Mouse (Mus musculus): ENCODE measurements around the gene Impdh2. TPM values are rescaled to one million over a fixed set of nuclear protein-coding genes. Genes with fewer than 3 reads are reported as not detected.
A peak's percentile ranks its signal among the peaks of the same experiment; 100 is the strongest.

The Impdh2 gene
- 87.2 and 93.2 TPM in 2 replicates for total RNA-seq (2015)
- total RNA-seq (2017), result 118 and 119 TPM in 2 replicates

DNA sequence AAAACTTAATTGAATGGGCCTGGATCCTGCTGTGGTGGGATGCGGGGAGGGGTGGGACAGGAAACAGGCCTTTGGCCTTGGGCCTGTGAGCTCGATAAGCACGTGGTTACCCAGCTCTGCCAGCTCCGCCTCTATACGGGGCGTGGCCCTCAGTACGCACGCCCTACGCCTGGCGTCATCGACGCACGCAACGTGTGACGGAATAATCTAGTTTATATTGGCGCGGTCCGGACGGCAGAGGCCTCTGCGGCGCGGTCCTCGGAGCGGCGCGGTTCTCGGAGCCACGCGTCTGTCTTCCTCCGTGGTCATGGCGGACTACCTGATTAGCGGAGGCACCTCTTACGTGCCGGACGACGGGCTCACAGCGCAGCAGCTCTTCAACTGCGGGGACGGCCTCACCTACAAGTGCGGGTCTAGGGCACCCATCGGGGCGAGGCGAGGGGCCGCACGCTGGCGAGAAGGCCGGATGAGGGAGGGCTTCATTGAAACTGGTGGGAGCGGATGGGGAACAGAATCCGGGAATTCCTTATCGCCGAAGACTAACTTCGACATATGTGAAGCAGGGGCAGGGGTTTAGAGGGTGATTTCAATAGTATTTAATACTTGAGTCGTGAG, at the start of gene Impdh2:
Impdh2 (plus strand) TSS at position 60 of the 615 bp plus-strand sequence.
- peak; percentile 99 for ATAC-seq (ENCODE audit: poor library complexity, severe bottlenecking)

GRCm38 (mm10) chr9:108516380-108517251, 43.5 kb upstream of the Impdh2 start, which contains the start of gene Qrich1:
Gene Qrich1, plus strand, starts transcription at chr9:108516806.
- peak; percentile 94 for ATAC-seq (ENCODE audit: poor library complexity, severe bottlenecking)

GRCm38 (mm10) chr9:108517253-108517930, 42.7 kb upstream of the Impdh2 start:
- peak; percentile 44 for ATAC-seq (ENCODE audit: poor library complexity, severe bottlenecking)

DNA sequence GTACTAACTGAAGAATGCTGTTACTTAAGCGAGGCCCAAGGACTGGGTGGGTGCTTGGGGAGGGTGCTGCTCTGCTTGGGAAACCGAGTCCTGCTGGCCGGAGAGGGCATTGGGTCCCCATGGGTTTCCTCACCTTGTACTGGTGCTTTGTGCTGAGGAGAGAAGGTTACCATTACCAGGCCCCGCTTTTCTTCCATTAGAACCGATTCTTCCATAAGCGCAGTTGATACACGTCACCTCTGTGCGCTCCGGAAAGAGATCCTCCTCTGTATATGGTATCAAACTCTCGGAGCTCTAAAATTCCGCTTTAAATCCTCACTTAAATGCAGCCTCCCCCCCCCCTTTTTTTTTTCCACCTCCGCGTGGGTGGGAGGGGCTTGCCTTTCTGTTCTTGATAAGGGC, 42.2 kb upstream of the Impdh2 start:
- no peak; the same call in 1 of the 2 replicates for ATAC-seq (ENCODE audit: poor library complexity, severe bottlenecking)

- no peak for ATAC-seq (ENCODE audit: poor library complexity, severe bottlenecking)
Observed at GRCm38 (mm10) chr9:108521604-108522003, 38.5 kb upstream of the Impdh2 start.

DNA sequence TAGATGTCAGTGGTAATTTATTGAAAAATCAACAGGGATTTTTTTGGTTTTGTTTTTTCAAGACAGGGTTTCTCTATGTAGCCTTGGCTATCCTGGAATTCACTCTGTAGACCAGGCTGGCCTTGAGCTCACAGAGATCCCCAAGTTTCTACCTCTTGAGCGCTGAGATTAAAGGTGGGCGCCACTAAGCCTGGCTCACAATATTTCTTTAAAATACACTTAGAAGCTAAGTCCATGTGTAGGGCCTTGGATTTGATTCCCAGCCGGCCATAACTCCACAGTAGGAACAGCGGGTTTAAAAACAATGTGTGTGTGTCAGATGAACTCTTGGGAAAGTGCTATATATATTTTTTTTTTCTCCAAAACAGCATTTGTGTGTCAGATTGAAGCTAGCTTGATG, 36.7 kb upstream of the Impdh2 start:
- ATAC-seq (ENCODE audit: poor library complexity, severe bottlenecking), result no peak

- no peak for ATAC-seq (ENCODE audit: poor library complexity, severe bottlenecking)
Observed at GRCm38 (mm10) chr9:108525400-108525799, 34.7 kb upstream of the Impdh2 start.

GRCm38 (mm10) chr9:108530954-108531353, 29.1 kb upstream of the Impdh2 start:
- no peak for ATAC-seq (ENCODE audit: poor library complexity, severe bottlenecking)

DNA sequence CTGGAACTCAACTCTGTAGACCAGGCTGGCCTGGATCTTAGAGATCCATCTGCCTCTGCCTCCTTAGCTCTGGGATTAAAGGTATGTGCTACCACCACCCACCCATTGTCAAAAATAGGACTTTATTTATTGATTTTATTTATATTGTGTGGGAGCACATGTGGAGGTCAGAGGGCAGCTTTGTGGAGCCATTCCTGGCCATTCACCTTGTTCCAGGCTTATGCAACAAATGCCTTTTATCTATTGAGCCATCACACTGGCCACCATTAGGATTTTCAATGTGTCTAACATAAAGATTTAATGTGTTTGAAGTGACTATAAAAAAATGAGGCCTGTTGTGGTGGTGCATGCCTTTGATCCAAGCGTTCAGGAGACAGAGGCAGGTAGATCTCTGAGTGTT, 28.6 kb upstream of the Impdh2 start:
- ATAC-seq (ENCODE audit: poor library complexity, severe bottlenecking), result no peak

- no peak for ATAC-seq (ENCODE audit: poor library complexity, severe bottlenecking)
Observed at GRCm38 (mm10) chr9:108540846-108541245, 19.2 kb upstream of the Impdh2 start.

GRCm38 (mm10) chr9:108545986-108546385, 14.1 kb upstream of the Impdh2 start:
- ATAC-seq (ENCODE audit: poor library complexity, severe bottlenecking), result no peak

- ATAC-seq (ENCODE audit: poor library complexity, severe bottlenecking), result no peak
Observed at GRCm38 (mm10) chr9:108546875-108547274, 13.2 kb upstream of the Impdh2 start.

GRCm38 (mm10) chr9:108559169-108559568, 917 bp upstream of the Impdh2 start:
- no peak for ATAC-seq (ENCODE audit: poor library complexity, severe bottlenecking)

- no peak for ATAC-seq (ENCODE audit: poor library complexity, severe bottlenecking)
Observed at GRCm38 (mm10) chr9:108563671-108564070, 3.6 kb downstream of the Impdh2 start.

DNA sequence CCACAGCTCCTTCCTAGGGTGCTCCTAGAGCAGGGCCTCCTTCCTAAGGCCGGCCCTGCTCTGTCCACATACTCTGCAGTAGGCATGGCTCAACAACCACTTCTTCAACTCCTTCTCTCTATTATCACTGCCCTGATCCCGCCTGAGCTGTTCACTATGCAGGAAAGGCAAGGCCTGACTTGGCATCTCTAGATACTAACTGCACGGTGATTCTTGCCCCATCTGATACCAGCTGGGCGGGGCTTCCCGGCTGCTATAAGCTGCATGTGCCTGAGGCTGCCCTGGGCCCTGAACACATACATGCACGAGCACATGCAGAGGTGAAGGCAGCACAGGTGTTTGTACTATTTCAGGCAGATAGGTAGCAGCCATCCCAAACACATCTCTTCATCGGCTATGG, 4.0 kb downstream of the Impdh2 start:
- ATAC-seq (ENCODE audit: poor library complexity, severe bottlenecking), result no peak

DNA sequence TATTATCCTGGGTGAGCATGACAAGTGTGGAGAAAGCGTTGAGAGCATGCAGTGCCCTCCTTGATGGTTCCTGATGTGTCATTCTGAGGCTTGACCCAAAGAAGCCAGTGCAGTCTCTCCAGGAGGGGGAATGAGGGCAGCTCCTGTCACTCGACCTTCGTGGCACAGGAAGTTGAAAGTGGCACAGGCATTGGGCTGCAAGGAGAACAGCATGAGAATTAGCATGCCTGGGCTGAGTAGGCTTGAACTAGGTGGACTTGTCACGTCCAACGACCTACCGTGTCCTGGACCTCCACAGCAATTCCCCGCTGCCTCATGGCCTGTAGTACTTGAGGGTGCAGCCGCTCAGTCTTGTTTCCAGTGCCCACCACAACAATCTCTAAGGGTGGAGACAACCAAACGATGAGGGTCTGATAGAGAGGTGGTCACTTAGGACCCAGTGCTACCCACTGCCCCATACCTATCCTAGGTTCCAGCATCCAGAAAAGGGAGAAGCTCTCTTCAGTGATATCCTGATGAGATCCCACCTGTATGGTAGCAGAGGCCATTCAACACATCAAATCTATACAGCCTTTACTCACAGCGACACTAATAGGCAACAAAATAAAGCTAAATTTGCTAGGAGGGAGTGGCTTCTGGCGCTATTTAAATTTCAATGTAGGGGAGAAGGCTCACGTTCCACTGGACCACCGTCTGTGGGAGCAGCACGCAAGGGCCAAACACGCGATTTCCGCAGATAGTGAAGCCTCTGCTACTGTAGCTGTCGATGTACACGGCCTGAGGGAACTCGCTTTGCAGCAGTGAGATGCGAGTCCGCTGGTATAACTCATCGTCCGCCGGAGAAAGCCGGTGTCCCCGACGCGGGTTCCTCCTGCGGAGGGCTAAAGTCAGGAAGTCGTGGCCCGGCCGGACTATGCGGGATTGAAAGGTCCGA, 6.1 kb downstream of the Impdh2 start:
- peak; percentile 1 for ATAC-seq (ENCODE audit: poor library complexity, severe bottlenecking)

DNA sequence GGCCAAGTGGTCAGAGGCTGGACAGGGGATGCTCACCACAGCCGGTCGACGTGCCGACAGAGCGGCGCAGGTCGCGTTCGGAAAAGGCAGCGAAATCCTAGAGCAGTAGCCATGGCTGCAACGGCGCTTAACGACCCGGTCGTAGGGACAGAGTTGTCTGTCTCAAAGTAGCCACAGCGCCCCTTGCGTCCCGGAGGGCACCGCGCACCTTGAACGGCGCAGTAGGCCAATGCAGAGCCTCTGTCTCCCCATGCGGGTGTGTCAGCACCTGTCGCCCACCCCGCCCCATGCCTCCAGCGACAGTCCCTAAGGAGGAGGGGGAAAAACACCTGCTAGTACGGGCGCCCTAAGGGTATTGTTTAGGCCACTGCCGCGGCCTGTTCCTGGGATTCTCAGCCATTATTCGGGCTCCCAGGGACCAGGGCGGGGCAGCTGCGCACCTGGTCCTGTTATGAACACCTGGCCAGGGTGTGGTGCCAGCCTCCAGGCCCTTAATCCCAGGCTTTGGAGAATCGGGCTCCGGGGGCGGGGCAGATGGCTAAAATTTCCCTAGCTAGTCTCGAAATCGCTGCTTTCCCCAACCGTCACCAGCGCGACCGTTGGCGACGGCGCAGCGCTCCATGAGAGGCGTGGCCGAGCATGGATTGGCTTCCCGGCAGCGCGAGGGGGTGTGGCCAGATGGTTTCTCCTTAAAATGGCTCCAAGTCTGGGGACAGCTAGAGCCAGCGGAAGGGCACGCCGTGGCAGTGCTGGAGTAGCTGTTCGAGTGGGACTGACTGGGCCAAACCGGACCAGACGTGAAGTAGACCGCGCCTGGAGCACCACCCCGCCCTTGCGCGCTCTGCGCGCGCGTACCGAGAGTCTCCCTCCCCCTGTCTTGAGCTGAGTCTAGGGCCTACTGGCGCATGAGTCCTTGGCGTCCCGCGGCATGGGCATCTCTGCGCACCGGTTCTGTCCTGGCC, 7.0 kb downstream of the Impdh2 start, which contains the start of gene Ndufaf3:
Ndufaf3 (minus strand) TSS at position 620 of the 962 bp plus-strand sequence.
- peak; percentile 74 for ATAC-seq (ENCODE audit: poor library complexity, severe bottlenecking)

GRCm38 (mm10) chr9:108567931-108568419, 7.9 kb downstream of the Impdh2 start:
- ATAC-seq (ENCODE audit: poor library complexity, severe bottlenecking), result peak; percentile 12; the same call in 1 of the 2 replicates

DNA sequence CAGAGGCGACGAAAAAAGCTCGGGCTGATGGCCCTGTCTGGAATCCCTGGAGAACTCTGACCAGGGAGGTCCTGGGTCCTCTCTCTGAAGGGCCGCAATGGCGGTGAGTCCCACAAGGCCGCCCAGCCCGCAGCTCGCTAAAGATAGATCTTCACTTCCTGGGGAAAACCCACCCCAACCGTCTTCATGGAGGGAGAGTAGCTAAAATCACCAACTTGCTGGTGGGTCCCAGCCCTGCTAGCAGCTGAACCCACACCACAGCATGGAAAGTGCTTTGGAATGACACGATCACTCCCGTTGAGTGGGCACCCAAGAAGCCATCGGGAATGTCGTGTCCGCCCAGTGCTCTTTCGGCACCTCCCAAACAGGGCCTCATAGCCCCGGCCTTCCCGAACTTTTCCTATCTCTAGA, 8.4 kb downstream of the Impdh2 start:
- ATAC-seq (ENCODE audit: poor library complexity, severe bottlenecking), result no peak
